Mouse (Mus musculus): ENCODE results near the gene Smg6.
A peak's percentile ranks its signal among the peaks of the same experiment; 100 is the strongest.
"Not testable (repeated sequence)": the region's sequence is repeated elsewhere in the genome, so short reads cannot be mapped to it uniquely, and the experiment has no call there.

The Smg6 gene

GRCm38 (mm10) chr11:75000869-75001653 lies 75.4 kb downstream of the Smg6 start:
- DNase-seq = no peak

GRCm38 (mm10) chr11:75008270-75008669 lies 82.6 kb downstream of the Smg6 start:
- DNase-seq = no peak

- not testable (repeated sequence) for DNase-seq
Observed at GRCm38 (mm10) chr11:75009537-75009936, 83.9 kb downstream of the Smg6 start.

- DNase-seq = peak; percentile 34
Observed at GRCm38 (mm10) chr11:75012997-75013694, 87.5 kb downstream of the Smg6 start.

- DNase-seq = no peak
Observed at GRCm38 (mm10) chr11:75013764-75014695, 88.4 kb downstream of the Smg6 start.

GRCm38 (mm10) chr11:75014816-75015215 lies 89.2 kb downstream of the Smg6 start:
- DNase-seq = no peak

- DNase-seq = no peak
Observed at GRCm38 (mm10) chr11:75015453-75015871, 89.8 kb downstream of the Smg6 start.

- DNase-seq = no peak
Observed at GRCm38 (mm10) chr11:75016309-75016860, 90.8 kb downstream of the Smg6 start.

GRCm38 (mm10) chr11:75017831-75018230 lies 92.2 kb downstream of the Smg6 start:
- DNase-seq = no peak

- DNase-seq = no peak
Observed at GRCm38 (mm10) chr11:75026977-75027376, 101.4 kb downstream of the Smg6 start.

GRCm38 (mm10) chr11:75027616-75028015 lies 102.0 kb downstream of the Smg6 start:
- no peak for DNase-seq

GRCm38 (mm10) chr11:75031251-75031650 lies 105.6 kb downstream of the Smg6 start:
- no peak for DNase-seq

- no peak for DNase-seq
Observed at GRCm38 (mm10) chr11:75032946-75033345, 107.3 kb downstream of the Smg6 start.

GRCm38 (mm10) chr11:75033581-75034067 lies 108.0 kb downstream of the Smg6 start:
- no peak for DNase-seq

- no peak for DNase-seq
Observed at GRCm38 (mm10) chr11:75034104-75034503, 108.5 kb downstream of the Smg6 start.

- DNase-seq = no peak
Observed at GRCm38 (mm10) chr11:75044333-75044732, 118.7 kb downstream of the Smg6 start.

- DNase-seq = no peak
Observed at GRCm38 (mm10) chr11:75045822-75046221, 120.2 kb downstream of the Smg6 start.

- DNase-seq = no peak
Observed at GRCm38 (mm10) chr11:75046638-75047037, 121.0 kb downstream of the Smg6 start.

- peak; percentile 89 for DNase-seq
Observed at GRCm38 (mm10) chr11:75047066-75047465, 121.4 kb downstream of the Smg6 start.

GRCm38 (mm10) chr11:75047736-75048407 lies 122.2 kb downstream of the Smg6 start:
- DNase-seq = no peak

GRCm38 (mm10) chr11:75049146-75049545 lies 123.5 kb downstream of the Smg6 start:
- no peak for DNase-seq

GRCm38 (mm10) chr11:75049807-75050206 lies 124.2 kb downstream of the Smg6 start:
- no peak for DNase-seq
